ENCODE assay signal across 8 mouse cellular contexts in genomic region chr12:112674132-112675011, GRCm38 (mm10). TPM values are rescaled to one million over a fixed set of nuclear protein-coding genes. Genes with fewer than 3 reads are reported as not detected.
DNase-seq lines count a peak whose midpoint lies in the region; ATAC-seq lines count a peak whose summit lies in the region.

TSS of gene Akt1 (minus strand) at chr12:112674884.

- peak within 1 kb of the TSS; percentile 92 for H3K4me3 ChIP-seq in limb, embryonic 11.5 days (ENCODE audit: low read depth, low read length)
- H3K4me3 ChIP-seq in midbrain, embryonic 11.5 days (ENCODE audit: low read depth, low read length), result peak within 1 kb of the TSS; percentile 98
- peak within 1 kb of the TSS; percentile 98 for H3K4me3 ChIP-seq in stomach, embryonic 14.5 days (ENCODE audit: low read depth, low read length)

- H3K36me3 ChIP-seq in limb, embryonic 11.5 days (ENCODE audit: control insufficient read depth, insufficient read depth, low read length), result peaks cover 10% of the 10 kb centered on the region
- H3K36me3 ChIP-seq in midbrain, embryonic 11.5 days (ENCODE audit: control insufficient read depth, insufficient read depth, low read length), result peaks cover 5% of the 10 kb centered on the region
- H3K36me3 ChIP-seq in stomach, embryonic 14.5 days (ENCODE audit: control insufficient read depth, insufficient read depth, low read length), result peaks cover 21% of the 10 kb centered on the region; the same call in 1 of the 2 replicates

- H3K27ac ChIP-seq in limb, embryonic 11.5 days (replicated peaks; ENCODE audit: low read depth, low read length), result peak within 1 kb of the TSS; percentile 85
- peak within 1 kb of the TSS; percentile 92 for H3K27ac ChIP-seq in midbrain, embryonic 11.5 days (ENCODE audit: low read depth, low read length)
- H3K27ac ChIP-seq in stomach, embryonic 14.5 days (ENCODE audit: low read length), result peak within 1 kb of the TSS; percentile 98

- H3K27me3 ChIP-seq in limb, embryonic 11.5 days (ENCODE audit: control insufficient read depth, insufficient read depth, low read length), result peaks cover 17% of the 10 kb centered on the region
- peaks cover 8% of the 10 kb centered on the region for H3K27me3 ChIP-seq in midbrain, embryonic 11.5 days (ENCODE audit: control insufficient read depth, insufficient read depth, low read length)
- no peaks in the 10 kb centered on the region for H3K27me3 ChIP-seq in stomach, embryonic 14.5 days (ENCODE audit: control insufficient read depth, insufficient read depth, low read length)

- peak within 1 kb of the TSS; percentile 99 for H3K9ac ChIP-seq in limb, embryonic 11.5 days (ENCODE audit: low read length)
- peak within 1 kb of the TSS; percentile 100 for H3K9ac ChIP-seq in midbrain, embryonic 11.5 days (ENCODE audit: low read length)
- peak within 1 kb of the TSS; percentile 100 for H3K9ac ChIP-seq in stomach, embryonic 14.5 days (replicated peaks; ENCODE audit: low read depth, low read length)

- under 1% methylated on average over 50 of the region's 70 CpGs for WGBS in limb, embryonic 11.5 days
- under 1% methylated on average over 62 of the region's 70 CpGs for WGBS in midbrain, embryonic 11.5 days
- under 1% methylated on average over 68 of the region's 70 CpGs for WGBS in stomach, embryonic 14.5 days

- peaks cover 34% of the 10 kb centered on the region for H3K4me1 ChIP-seq in limb, embryonic 11.5 days (ENCODE audit: control insufficient read depth, insufficient read depth, low read length)
- peaks cover 43% of the 10 kb centered on the region for H3K4me1 ChIP-seq in midbrain, embryonic 11.5 days (ENCODE audit: control insufficient read depth, insufficient read depth, low read length)
- peaks cover 54% of the 10 kb centered on the region for H3K4me1 ChIP-seq in stomach, embryonic 14.5 days (ENCODE audit: control insufficient read depth, insufficient read depth, low read length)

- peak; percentile 86 for DNase-seq in 3T3-L1 (ENCODE audit: low read depth, low spot score)
- peak; percentile 64 for DNase-seq in R1 (ENCODE audit: low read depth, low spot score)
- DNase-seq in gastrocnemius, postnatal 36 days, result peak; percentile 38 to 57
- DNase-seq in limb, embryonic 11.5 days (ENCODE audit: low spot score), result peak; percentile 71
- DNase-seq in midbrain, embryonic 11.5 days (ENCODE audit: low spot score, missing footprints), result peak; percentile 97

- peak within 1 kb of the TSS; percentile 88 for H3K4me2 ChIP-seq in limb, embryonic 11.5 days (ENCODE audit: low read depth, severe bottlenecking)
- H3K4me2 ChIP-seq in midbrain, embryonic 11.5 days, result peak within 1 kb of the TSS; percentile 86
- peak within 1 kb of the TSS; percentile 95 for H3K4me2 ChIP-seq in stomach, embryonic 14.5 days (replicated peaks; ENCODE audit: low read depth, low read length)

- intact Hi-C loops in gastrocnemius, postnatal 36 days (cut with DNase I), result loop anchor here (2.0 kb wide), 1 partner anchor 14 kb away; no protein-coding TSS in a partner anchor

- peak; percentile 60 for ATAC-seq in common myeloid progenitor, adult 5-6 weeks (replicated peaks; ENCODE audit: low read depth, poor library complexity, severe bottlenecking)
- ATAC-seq in inflammation-experienced regulatory T-cells, adult 6 months, result peak; percentile 27
- ATAC-seq in limb, embryonic 11.5 days (ENCODE audit: insufficient number of reproducible peaks, low FRiP score, low TSS enrichment, low read depth), result 0 out of 2 replicates have a peak, but pooled peaks have one; percentile 8
- peak; percentile 9 for ATAC-seq in midbrain, embryonic 11.5 days (ENCODE audit: low FRiP score)
- ATAC-seq in stomach, embryonic 14.5 days (ENCODE audit: insufficient number of reproducible peaks, insufficient read depth, low FRiP score, low read depth), result peak; percentile 43

- H3K9me3 ChIP-seq in limb, embryonic 11.5 days (ENCODE audit: control insufficient read depth, low read length), result no peaks in the 10 kb centered on the region
- H3K9me3 ChIP-seq in midbrain, embryonic 11.5 days (ENCODE audit: control insufficient read depth, low read length), result no peaks in the 10 kb centered on the region
- no peaks in the 10 kb centered on the region for H3K9me3 ChIP-seq in stomach, embryonic 14.5 days (ENCODE audit: control insufficient read depth, low read depth, low read length)

RNA-seq across cellular contexts. Expression of gene Akt1, which starts in this region (rescaled TPM):
- total RNA-seq in common myeloid progenitor, adult 5-6 weeks (2017), result 79.1 and 95.3 TPM in 2 replicates
- total RNA-seq in gastrocnemius, postnatal 36 days (2021), result 10 to 100 TPM; 49.9 to 55.7 TPM
- 10 to 100 TPM; 20.2 to 26.3 (median 21.0) TPM for polyA plus RNA-seq in inflammation-experienced regulatory T-cells, adult 6 months (2017; shearing (Covaris generic))
- 95.4 and 113 TPM in 2 replicates for polyA plus RNA-seq in limb, embryonic 11.5 days (2014; fragmentation: Nextera tagmentation; extraction: Ambion mirVana)
- polyA plus RNA-seq in midbrain, embryonic 11.5 days (2014; fragmentation: Nextera tagmentation; extraction: Ambion mirVana), result 62.5 and 82.6 TPM in 2 replicates
- polyA plus RNA-seq in stomach, embryonic 14.5 days (2014; fragmentation: Nextera tagmentation; extraction: Ambion mirVana), result 55.6 and 64.6 TPM in 2 replicates

Comparison
In these comparisons a context has a peak if more than half of its experiments do, and no peak if none do; other contexts are left out.
1. Peak in every context shown above with its lines: DNase-seq, ATAC-seq, H3K4me3 ChIP-seq and H3K27ac ChIP-seq.
2. ATAC-seq: peak in every context shown above with its lines; median percentile 60 in common myeloid progenitor, adult 5-6 weeks; 43 in stomach, embryonic 14.5 days; 27 in inflammation-experienced regulatory T-cells, adult 6 months; 9 in midbrain, embryonic 11.5 days; 8 in limb, embryonic 11.5 days.